Mouse (Mus musculus): ENCODE measurements around the gene Pik3c2b.

The Pik3c2b gene

GRCm38 (mm10) chr1:133134881-133135280, 89.4 kb downstream of the Pik3c2b start:
- peak; percentile 18 for DNase-seq

GRCm38 (mm10) chr1:133135808-133136207, 90.3 kb downstream of the Pik3c2b start:
- DNase-seq: no peak

- DNase-seq: no peak
Measured at GRCm38 (mm10) chr1:133138401-133138800, 92.9 kb downstream of the Pik3c2b start.

- peak; percentile 52 to 66 for DNase-seq
Measured at GRCm38 (mm10) chr1:133146014-133147009, 100.8 kb downstream of the Pik3c2b start.

GRCm38 (mm10) chr1:133147324-133147723, 101.9 kb downstream of the Pik3c2b start:
- DNase-seq: no peak

GRCm38 (mm10) chr1:133148122-133148521, 102.7 kb downstream of the Pik3c2b start:
- DNase-seq: no peak

- no peak for DNase-seq
Measured at GRCm38 (mm10) chr1:133150556-133150955, 105.1 kb downstream of the Pik3c2b start.

GRCm38 (mm10) chr1:133152213-133152612, 106.7 kb downstream of the Pik3c2b start:
- no peak for DNase-seq

- DNase-seq: no peak
Measured at GRCm38 (mm10) chr1:133155270-133155669, 109.8 kb downstream of the Pik3c2b start.
